ENCODE assay signal across 17 mouse cellular contexts in genomic region chr1:169438006-169438405, GRCm38 (mm10).
"Had no signal": no experiment of that assay in that cellular context is flagged by ENCODE, and none has a peak within 500 bp of the region (broad histone marks: within the 10 kb centered on the region; RNA-seq: fewer than 3 reads in every experiment).

No protein-coding gene starts in this region.

- H3K36me3 ChIP-seq: lung, embryonic 15.5 days; midbrain, embryonic 13.5 days; midbrain, embryonic 15.5 days; neural tube, embryonic 12.5 days; stomach, embryonic 15.5 days had no signal

- H3K9me3 ChIP-seq: lung, embryonic 15.5 days; megakaryocyte, embryonic 14.5 days; midbrain, embryonic 13.5 days; midbrain, embryonic 15.5 days; neural tube, embryonic 12.5 days; stomach, embryonic 15.5 days had no signal

- H3K4me3 ChIP-seq: lung, embryonic 15.5 days; megakaryocyte, embryonic 14.5 days; midbrain, embryonic 13.5 days; midbrain, embryonic 15.5 days; neural tube, embryonic 12.5 days; stomach, embryonic 15.5 days had no signal

- H3K4me1 ChIP-seq: lung, embryonic 15.5 days; megakaryocyte, embryonic 14.5 days; neural tube, embryonic 12.5 days; stomach, embryonic 15.5 days had no signal

- ATAC-seq: liver, postnatal 0 days; lung, postnatal 0 days; midbrain, embryonic 13.5 days; midbrain, embryonic 15.5 days had no signal

- H3K9ac ChIP-seq: liver, postnatal 0 days; lung, embryonic 15.5 days; midbrain, embryonic 13.5 days; midbrain, embryonic 15.5 days; neural tube, embryonic 12.5 days; stomach, embryonic 15.5 days had no signal

- DNase-seq: liver, postnatal 0 days; lung, adult 2 months; lung, postnatal 14 days; lung, postnatal 36 days; right cerebral cortex, postnatal 14 days; thymus, postnatal 14 days; thymus, postnatal 36 days had no signal

- H3K27ac ChIP-seq: lung, embryonic 15.5 days; macrophage; midbrain, embryonic 13.5 days; midbrain, embryonic 15.5 days; neural tube, embryonic 12.5 days; stomach, embryonic 15.5 days; stomach, postnatal 0 days had no signal

- H3K4me2 ChIP-seq: lung, embryonic 15.5 days; midbrain, embryonic 11.5 days; midbrain, embryonic 13.5 days; midbrain, embryonic 15.5 days; neural tube, embryonic 12.5 days; stomach, embryonic 15.5 days had no signal

- H3K27me3 ChIP-seq: lung, embryonic 15.5 days; megakaryocyte, embryonic 14.5 days; midbrain, embryonic 13.5 days; midbrain, embryonic 15.5 days; neural tube, embryonic 12.5 days; stomach, embryonic 15.5 days had no signal
